Mouse (Mus musculus): ENCODE data around the gene Samhd1.

- no peak for TF ChIP-seq MAFK (IDR thresholded peaks at IDR 0.05; ENCODE audit: insufficient read depth, low read depth, low read length)
- no peak for TF ChIP-seq ZNF384 (IDR thresholded peaks at IDR 0.05; ENCODE audit: low read depth, low read length)
- TF ChIP-seq CHD2 (IDR thresholded peaks at IDR 0.05; ENCODE audit: low read depth, low read length): no peak
Measured at GRCm38 (mm10) chr2:157130813-157131514, 4.1 kb downstream of the Samhd1 start.
